ENCODE assay signal across 13 mouse cellular contexts in genomic region chr3:96679159-96679674, GRCm38 (mm10). TPM values are rescaled to one million over a fixed set of nuclear protein-coding genes. Genes with fewer than 3 reads are reported as not detected.
DNase-seq lines count a peak whose midpoint lies in the region; ATAC-seq and TF ChIP-seq lines count a peak whose summit lies in the region.
"Had no signal": no experiment of that assay in that cellular context is flagged by ENCODE, and none has a peak within 500 bp of the region (broad histone marks: within the 10 kb centered on the region; RNA-seq: fewer than 3 reads in every experiment).

No protein-coding gene starts in this region.

- H3K4me1 ChIP-seq in hindbrain, postnatal 0 days (ENCODE audit: insufficient read depth, low read length), result no peaks in the 10 kb centered on the region; the same call in 1 of the 2 replicates
- peaks cover 33% of the 10 kb centered on the region for H3K4me1 ChIP-seq in hindbrain, embryonic 10.5 days (replicated peaks)
- H3K4me1 ChIP-seq in ES-Bruce4 (ENCODE audit: control insufficient read depth, insufficient read depth, low read length), result peaks cover 6% of the 10 kb centered on the region
- peaks cover 4% of the 10 kb centered on the region for H3K4me1 ChIP-seq in thymus, adult 2 months (replicated peaks; ENCODE audit: control insufficient read depth, insufficient read depth, low read length)
- no peaks in the 10 kb centered on the region for H3K4me1 ChIP-seq in midbrain, embryonic 11.5 days (ENCODE audit: control insufficient read depth, insufficient read depth, low read length)
- H3K4me1 ChIP-seq: lung, embryonic 15.5 days had no signal

- peak; percentile 95 for TF ChIP-seq EP300 in ES-Bruce4 (IDR thresholded peaks at IDR 0.05; ENCODE audit: insufficient read depth, low read depth, low read length)

- no peak overlapping the region for H3K27ac ChIP-seq in hindbrain, postnatal 0 days
- H3K27ac ChIP-seq in hindbrain, embryonic 10.5 days, result no peak overlapping the region
- H3K27ac ChIP-seq in ES-Bruce4 (ENCODE audit: insufficient read depth, low read length), result peak overlapping the region; percentile 89
- no peak overlapping the region for H3K27ac ChIP-seq in thymus, adult 2 months (ENCODE audit: control insufficient read depth, insufficient read depth, low read length)
- H3K27ac ChIP-seq in midbrain, embryonic 11.5 days (ENCODE audit: low read depth, low read length), result no peak overlapping the region
- H3K27ac ChIP-seq: lung, embryonic 15.5 days had no signal

- no peaks in the 10 kb centered on the region for H3K27me3 ChIP-seq in hindbrain, postnatal 0 days (ENCODE audit: insufficient read depth, low read length)
- peaks cover 55% of the 10 kb centered on the region for H3K27me3 ChIP-seq in hindbrain, embryonic 10.5 days (ENCODE audit: insufficient read depth, poor library complexity, severe bottlenecking)
- H3K27me3 ChIP-seq in ES-Bruce4 (ENCODE audit: control insufficient read depth, insufficient read depth, low read length, poor library complexity, severe bottlenecking) (no peaks in the 10 kb centered on the region), myocyte (ENCODE audit: control insufficient read depth, insufficient read depth, insufficient read length) (no peaks in the 10 kb centered on the region)
- H3K27me3 ChIP-seq in thymus, adult 2 months (ENCODE audit: control insufficient read depth, insufficient read depth, low read length), result no peaks in the 10 kb centered on the region; the same call in 1 of the 2 replicates
- peaks cover 4% of the 10 kb centered on the region; the same call in 1 of the 2 replicates for H3K27me3 ChIP-seq in midbrain, embryonic 11.5 days (ENCODE audit: control insufficient read depth, insufficient read depth, low read length)

- no peak overlapping the region for H3K4me2 ChIP-seq in hindbrain, postnatal 0 days (ENCODE audit: low read depth, low read length)
- peak overlapping the region; percentile 71 for H3K4me2 ChIP-seq in myocyte (ENCODE audit: low read depth)
- H3K4me2 ChIP-seq in midbrain, embryonic 11.5 days, result no peak overlapping the region
- H3K4me2 ChIP-seq: lung, embryonic 15.5 days had no signal

- intact Hi-C loops in left cerebral cortex, postnatal 14 days (cut with DNase I), result no loop called here

- H3K36me3 ChIP-seq in hindbrain, postnatal 0 days (ENCODE audit: insufficient read depth, low read length), result no peaks in the 10 kb centered on the region
- H3K36me3 ChIP-seq in hindbrain, embryonic 10.5 days, result no peaks in the 10 kb centered on the region
- H3K36me3 ChIP-seq in ES-Bruce4 (ENCODE audit: control insufficient read depth, insufficient read depth, low read length, poor library complexity, severe bottlenecking), result no peaks in the 10 kb centered on the region
- H3K36me3 ChIP-seq in myocyte (ENCODE audit: control insufficient read depth, insufficient read depth), result no peaks in the 10 kb centered on the region
- no peaks in the 10 kb centered on the region for H3K36me3 ChIP-seq in thymus, adult 2 months (ENCODE audit: control insufficient read depth, insufficient read depth, low read length)
- no peaks in the 10 kb centered on the region for H3K36me3 ChIP-seq in midbrain, embryonic 11.5 days (ENCODE audit: control insufficient read depth, insufficient read depth, low read length)
- H3K36me3 ChIP-seq: lung, embryonic 15.5 days had no signal

- no peak overlapping the region for H3K4me3 ChIP-seq in hindbrain, postnatal 0 days (ENCODE audit: low read length)
- H3K4me3 ChIP-seq in hindbrain, embryonic 10.5 days, result no peak overlapping the region
- H3K4me3 ChIP-seq in ES-Bruce4 (ENCODE audit: low read depth, low read length) (peak overlapping the region; percentile 11; the same call in 1 of the 2 replicates), myocyte (no peak overlapping the region)
- H3K4me3 ChIP-seq in thymus, adult 2 months (ENCODE audit: control insufficient read depth, insufficient read depth, low read length), result no peak overlapping the region
- no peak overlapping the region for H3K4me3 ChIP-seq in midbrain, embryonic 11.5 days (ENCODE audit: low read depth, low read length)
- H3K4me3 ChIP-seq: lung, embryonic 15.5 days had no signal

- WGBS in hindbrain, postnatal 0 days, result 30% methylated on average over 5 of the region's 5 CpGs
- WGBS in hindbrain, embryonic 10.5 days, result 23% methylated on average over 5 of the region's 5 CpGs
- 79% methylated on average over 5 of the region's 5 CpGs for WGBS in thymus, adult 2 months
- 24% methylated on average over 5 of the region's 5 CpGs for WGBS in midbrain, embryonic 11.5 days

- TF ChIP-seq POLR2A in ES-Bruce4 (IDR thresholded peaks at IDR 0.05; ENCODE audit: insufficient read depth, low read length) (no peak), myocyte (IDR thresholded peaks at IDR 0.05; ENCODE audit: insufficient read length, low read depth) (no peak)
- TF ChIP-seq POLR2A in thymus, adult 2 months (IDR thresholded peaks at IDR 0.05; ENCODE audit: control insufficient read depth, extremely low read depth, insufficient read depth, low read length, poor library complexity), result no peak

- TF ChIP-seq CTCF in hindbrain, postnatal 0 days (IDR thresholded peaks at IDR 0.05; ENCODE audit: low read depth), result no peak
- no peak for TF ChIP-seq CTCF in ES-Bruce4 (IDR thresholded peaks at IDR 0.05; ENCODE audit: low read depth, low read length)
- TF ChIP-seq CTCF in thymus, adult 2 months (IDR thresholded peaks at IDR 0.05; ENCODE audit: borderline replicate concordance, control insufficient read depth, extremely low read depth, insufficient read depth, low read length, poor library complexity), result no peak

- no peak for DNase-seq in hindbrain, postnatal 0 days (ENCODE audit: low spot score)
- no peak for DNase-seq in hindbrain, embryonic 10.5 days (ENCODE audit: low spot score)
- peak; percentile 76 for DNase-seq in adrenal gland, postnatal 14 days
- no peak for DNase-seq in thymus, adult 2 months
- no peak for DNase-seq in midbrain, embryonic 11.5 days (ENCODE audit: low spot score, missing footprints)
- no peak for DNase-seq in left cerebral cortex, postnatal 14 days (ENCODE audit: low spot score in 2 of 2)
- DNase-seq: embryo, embryonic 11 days; gastrocnemius, postnatal 36 days; heart, postnatal 4 days; kidney, postnatal 10 days had no signal

- ATAC-seq in hindbrain, postnatal 0 days, result 0 out of 2 replicates have a peak, but pooled peaks have one; percentile 21
- no peak for ATAC-seq in midbrain, embryonic 11.5 days (ENCODE audit: low FRiP score)

- no peak overlapping the region for H3ac ChIP-seq in myocyte (ENCODE audit: control insufficient read depth, insufficient read length)

- H3K9ac ChIP-seq in hindbrain, postnatal 0 days (replicated peaks; ENCODE audit: low read length), result no peak overlapping the region
- H3K9ac ChIP-seq in ES-Bruce4 (ENCODE audit: low read depth, poor library complexity, severe bottlenecking), result peak overlapping the region; percentile 15; the same call in 1 of the 2 replicates
- no peak overlapping the region for H3K9ac ChIP-seq in midbrain, embryonic 11.5 days (ENCODE audit: low read length)
- H3K9ac ChIP-seq: lung, embryonic 15.5 days had no signal

- no peaks in the 10 kb centered on the region for H3K79me2 ChIP-seq in myocyte (ENCODE audit: control insufficient read depth, insufficient read depth)

- no peaks in the 10 kb centered on the region for H3K9me3 ChIP-seq in hindbrain, postnatal 0 days (ENCODE audit: low read length)
- H3K9me3 ChIP-seq in hindbrain, embryonic 10.5 days, result no peaks in the 10 kb centered on the region
- H3K9me3 ChIP-seq in ES-Bruce4 (replicated peaks; ENCODE audit: control insufficient read depth, insufficient read depth, low read length, poor library complexity, severe bottlenecking), result no peaks in the 10 kb centered on the region
- H3K9me3 ChIP-seq in midbrain, embryonic 11.5 days (ENCODE audit: control insufficient read depth, low read length), result no peaks in the 10 kb centered on the region
- H3K9me3 ChIP-seq: lung, embryonic 15.5 days had no signal

RNA-seq across cellular contexts. Expression of gene Ankrd35, which starts 9.3 kb away (rescaled TPM):
- total RNA-seq in hindbrain, postnatal 0 days (2014; rRNA removed), result 2.1 and 6.4 TPM in 2 replicates
- polyA plus RNA-seq in hindbrain, postnatal 0 days (2015; fragmentation: Nextera tagmentation; extraction: Ambion mirVana), result 2.8 and 3.0 TPM in 2 replicates
- polyA plus RNA-seq in hindbrain, embryonic 10.5 days (2016; fragmentation: Nextera tagmentation; extraction: Ambion mirVana), result 0.10 and 0.16 TPM in 2 replicates
- polyA plus RNA-seq in ES-Bruce4 (2011; ENCODE audit: insufficient read depth, insufficient read length, low read depth, missing spikeins), result 3.5 and 3.7 TPM in 2 replicates
- 1.7 and 2.9 TPM in 2 replicates for total RNA-seq in adrenal gland, postnatal 14 days (2021)
- polyA plus RNA-seq in myocyte (2012; fragmentation: generic; extraction: Trizol), result 0.37 TPM
- 1.7 and 2.8 TPM in 2 replicates for polyA plus RNA-seq in thymus, adult 2 months (2012; rRNA removed)
- polyA plus RNA-seq in midbrain, embryonic 11.5 days (2014; fragmentation: Nextera tagmentation; extraction: Ambion mirVana), result 0.10 and 0.19 TPM in 2 replicates
- total RNA-seq in left cerebral cortex, postnatal 14 days (2021), result 1 to 10 TPM; 4.6 to 7.6 TPM

RNA-seq across cellular contexts. Expression of gene Pias3, which starts 17.0 kb away (rescaled TPM):
- total RNA-seq in hindbrain, postnatal 0 days (2014; rRNA removed), result 37.5 and 46.1 TPM in 2 replicates
- polyA plus RNA-seq in hindbrain, postnatal 0 days (2015; fragmentation: Nextera tagmentation; extraction: Ambion mirVana), result 41.3 and 44.3 TPM in 2 replicates
- polyA plus RNA-seq in hindbrain, embryonic 10.5 days (2016; fragmentation: Nextera tagmentation; extraction: Ambion mirVana), result 46.2 and 48.3 TPM in 2 replicates
- 31.8 and 42.1 TPM in 2 replicates for polyA plus RNA-seq in ES-Bruce4 (2011; ENCODE audit: insufficient read depth, insufficient read length, low read depth, missing spikeins)
- total RNA-seq in adrenal gland, postnatal 14 days (2021), result 21.3 and 31.9 TPM in 2 replicates
- polyA plus RNA-seq in myocyte (2012; fragmentation: generic; extraction: Trizol), result 16.7 TPM
- polyA plus RNA-seq in thymus, adult 2 months (2012; rRNA removed), result 32.7 and 33.1 TPM in 2 replicates
- 26.8 and 29.2 TPM in 2 replicates for polyA plus RNA-seq in midbrain, embryonic 11.5 days (2014; fragmentation: Nextera tagmentation; extraction: Ambion mirVana)
- 10 to 100 TPM; 17.6 to 22.7 TPM for total RNA-seq in left cerebral cortex, postnatal 14 days (2021)

RNA-seq across cellular contexts. Expression of gene Nudt17, which starts 29.1 kb away (rescaled TPM):
- 13.0 and 13.4 TPM in 2 replicates for total RNA-seq in hindbrain, postnatal 0 days (2014; rRNA removed)
- polyA plus RNA-seq in hindbrain, postnatal 0 days (2015; fragmentation: Nextera tagmentation; extraction: Ambion mirVana), result 17.6 and 17.8 TPM in 2 replicates
- 17.1 and 19.4 TPM in 2 replicates for polyA plus RNA-seq in hindbrain, embryonic 10.5 days (2016; fragmentation: Nextera tagmentation; extraction: Ambion mirVana)
- polyA plus RNA-seq in ES-Bruce4 (2011; ENCODE audit: insufficient read depth, insufficient read length, low read depth, missing spikeins), result 9.9 and 10.7 TPM in 2 replicates
- 3.6 and 4.1 TPM in 2 replicates for total RNA-seq in adrenal gland, postnatal 14 days (2021)
- polyA plus RNA-seq in myocyte (2012; fragmentation: generic; extraction: Trizol), result 6.8 TPM
- 12.2 and 17.9 TPM in 2 replicates for polyA plus RNA-seq in thymus, adult 2 months (2012; rRNA removed)
- polyA plus RNA-seq in midbrain, embryonic 11.5 days (2014; fragmentation: Nextera tagmentation; extraction: Ambion mirVana), result 14.4 and 16.3 TPM in 2 replicates
- 1 to 10 TPM; 5.7 to 6.6 TPM for total RNA-seq in left cerebral cortex, postnatal 14 days (2021)

RNA-seq across cellular contexts. Expression of gene Itga10, which starts 33.8 kb away (rescaled TPM):
- 2.3 and 2.6 TPM in 2 replicates for total RNA-seq in hindbrain, postnatal 0 days (2014; rRNA removed)
- polyA plus RNA-seq in hindbrain, postnatal 0 days (2015; fragmentation: Nextera tagmentation; extraction: Ambion mirVana), result 0.79 and 1.4 TPM in 2 replicates
- polyA plus RNA-seq in hindbrain, embryonic 10.5 days (2016; fragmentation: Nextera tagmentation; extraction: Ambion mirVana), result 0.31 and 0.35 TPM in 2 replicates
- 0.43 and 1.1 TPM in 2 replicates for polyA plus RNA-seq in ES-Bruce4 (2011; ENCODE audit: insufficient read depth, insufficient read length, low read depth, missing spikeins)
- 1.6 and 2.6 TPM in 2 replicates for total RNA-seq in adrenal gland, postnatal 14 days (2021)
- 1.9 TPM for polyA plus RNA-seq in myocyte (2012; fragmentation: generic; extraction: Trizol)
- polyA plus RNA-seq in thymus, adult 2 months (2012; rRNA removed), result 2.9 and 3.0 TPM in 2 replicates
- 0.33 and 0.52 TPM in 2 replicates for polyA plus RNA-seq in midbrain, embryonic 11.5 days (2014; fragmentation: Nextera tagmentation; extraction: Ambion mirVana)
- total RNA-seq in left cerebral cortex, postnatal 14 days (2021), result 1 to 10 TPM; 1.5 to 2.5 TPM

RNA-seq across cellular contexts. Expression of gene Gm42957, which starts 43.9 kb away (rescaled TPM):
- total RNA-seq in hindbrain, postnatal 0 days (2014; rRNA removed), result 0.32 TPM in 1 of 2 replicates, not detected in the other
- 0.15 TPM in 1 of 2 replicates, not detected in the other for polyA plus RNA-seq in hindbrain, postnatal 0 days (2015; fragmentation: Nextera tagmentation; extraction: Ambion mirVana)
- polyA plus RNA-seq in hindbrain, embryonic 10.5 days (2016; fragmentation: Nextera tagmentation; extraction: Ambion mirVana), result 0.06 and 0.13 TPM in 2 replicates
- polyA plus RNA-seq in ES-Bruce4 (2011; ENCODE audit: insufficient read depth, insufficient read length, low read depth, missing spikeins), result 0.35 TPM in 1 of 2 replicates, not detected in the other
- 0.19 and 0.34 TPM in 2 replicates for total RNA-seq in adrenal gland, postnatal 14 days (2021)
- 0.04 TPM for polyA plus RNA-seq in myocyte (2012; fragmentation: generic; extraction: Trizol)
- 0.14 and 0.23 TPM in 2 replicates for polyA plus RNA-seq in thymus, adult 2 months (2012; rRNA removed)
- polyA plus RNA-seq in midbrain, embryonic 11.5 days (2014; fragmentation: Nextera tagmentation; extraction: Ambion mirVana), result 0.04 TPM in 2 replicates
- total RNA-seq in left cerebral cortex, postnatal 14 days (2021), result under 1 TPM; 0.40 to 0.44 TPM
